Mouse (Mus musculus) spleen, adult 18-20 months (tissue): ENCODE measurements at regions not wholly inside any gene's neighbourhood (a gene's known extent, or its start where the extent isn't known, plus 50 kb on each side); places are given as distances from the start of the nearest gene placed in this dataset.
"Not testable (repeated sequence)": the region's sequence is repeated elsewhere in the genome, so short reads cannot be mapped to it uniquely, and the experiment has no call there.

Source experiments
- DNase-seq, 2 experiments: peaks; one replicate each; pipeline ENCODE4 v3.0.0; 2022; ENCODE audit warnings: mixed read lengths in 2 of 2

- DNase-seq: no peak
Observed at GRCm38 (mm10) chr14:37571971-37572370, 436.9 kb upstream of the Ghitm start.

GRCm38 (mm10) chr14:37558258-37558657, 423.2 kb upstream of the Ghitm start:
- DNase-seq: no peak

- no peak for DNase-seq
Observed at GRCm38 (mm10) chr14:37523616-37524015, 388.5 kb upstream of the Ghitm start.

GRCm38 (mm10) chr14:37520631-37521030, 385.6 kb upstream of the Ghitm start:
- not testable (repeated sequence) for DNase-seq

GRCm38 (mm10) chr14:37505314-37505713, 370.2 kb upstream of the Ghitm start:
- DNase-seq: no peak

- DNase-seq: no peak
Observed at GRCm38 (mm10) chr14:37490711-37491110, 355.6 kb upstream of the Ghitm start.

GRCm38 (mm10) chr14:37485292-37485691, 350.2 kb upstream of the Ghitm start:
- no peak for DNase-seq

- no peak for DNase-seq
Observed at GRCm38 (mm10) chr14:37477599-37477998, 342.5 kb upstream of the Ghitm start.

- no peak for DNase-seq
Observed at GRCm38 (mm10) chr14:37468711-37469110, 333.6 kb upstream of the Ghitm start.

GRCm38 (mm10) chr14:37440874-37441273, 305.8 kb upstream of the Ghitm start:
- DNase-seq: no peak

GRCm38 (mm10) chr14:37430656-37431055, 295.6 kb upstream of the Ghitm start:
- no peak for DNase-seq

GRCm38 (mm10) chr14:37425506-37425905, 290.4 kb upstream of the Ghitm start:
- no peak for DNase-seq

- DNase-seq: no peak
Observed at GRCm38 (mm10) chr14:37421566-37421965, 286.5 kb upstream of the Ghitm start.

GRCm38 (mm10) chr14:37412583-37412982, 277.5 kb upstream of the Ghitm start:
- not testable (repeated sequence) for DNase-seq

GRCm38 (mm10) chr14:37371972-37372371, 236.9 kb upstream of the Ghitm start:
- DNase-seq: no peak

GRCm38 (mm10) chr14:37361896-37362295, 226.8 kb upstream of the Ghitm start:
- no peak for DNase-seq

GRCm38 (mm10) chr14:37355968-37356704, 221.1 kb upstream of the Ghitm start:
- peak; percentile 8 to 35 for DNase-seq

- no peak for DNase-seq
Observed at GRCm38 (mm10) chr14:37323392-37323791, 188.3 kb upstream of the Ghitm start.

- no peak for DNase-seq
Observed at GRCm38 (mm10) chr14:37315239-37315895, 180.3 kb upstream of the Ghitm start.

GRCm38 (mm10) chr14:37313906-37314305, 178.8 kb upstream of the Ghitm start:
- no peak for DNase-seq

- DNase-seq: no peak
Observed at GRCm38 (mm10) chr14:37312887-37313286, 177.8 kb upstream of the Ghitm start.

GRCm38 (mm10) chr14:37306622-37307274, 171.7 kb upstream of the Ghitm start:
- DNase-seq: no peak

- DNase-seq: no peak
Observed at GRCm38 (mm10) chr14:37298631-37299030, 163.6 kb upstream of the Ghitm start.

GRCm38 (mm10) chr14:37296531-37296930, 161.5 kb upstream of the Ghitm start:
- no peak for DNase-seq
